Mouse (Mus musculus) adrenal gland, adult 18-20 months (tissue): Measurements from ENCODE around the gene Uxs1. TPM values are rescaled to one million over a fixed set of nuclear protein-coding genes. Genes with fewer than 3 reads are reported as not detected.
A peak's percentile ranks its signal among the peaks of the same experiment; 100 is the strongest.

ENCODE experiments used
- DNase-seq, 2 experiments: peaks; one replicate each; pipeline ENCODE4 v3.0.0; 2021 to 2022; ENCODE audit warnings: low spot score in 2 of 2
- total RNA-seq, 2 experiments: library from RNA; stranded (reverse); gene quantifications; 1 replicate in 1 of 2; 2 replicates in 1 of 2; pipeline ENCODE4 v1.2.3; 2021

The Uxs1 gene
- total RNA-seq, 2 experiments from 2014 or later: 48.0 to 59.3 TPM

DNA sequence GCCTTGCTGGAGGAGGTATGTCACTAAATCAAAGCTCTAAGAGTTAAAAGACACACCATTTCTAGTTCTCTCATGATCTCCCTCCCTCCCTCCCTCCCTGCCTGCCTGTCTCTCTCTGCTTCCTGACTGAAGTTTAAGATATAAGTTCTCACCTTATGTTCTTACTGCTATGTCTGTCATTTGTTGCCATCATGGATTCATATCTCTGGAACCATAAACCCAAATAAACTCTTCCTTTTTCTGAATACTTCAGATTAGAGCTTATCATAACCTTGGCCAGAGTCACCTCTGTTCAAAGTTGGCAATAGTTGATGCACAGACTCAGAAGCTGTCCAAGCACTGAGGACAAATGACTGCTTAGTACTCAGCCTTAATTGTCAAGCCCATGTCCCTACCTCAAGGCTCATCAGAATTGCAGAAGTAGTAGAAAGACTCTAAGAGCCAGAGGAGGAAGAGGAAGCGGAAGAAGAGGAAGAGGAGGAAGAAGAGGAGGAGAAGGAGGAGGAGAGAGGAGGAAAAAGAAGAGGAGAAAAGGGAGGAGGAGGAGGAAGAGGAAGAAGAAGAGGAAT lies 23.6 kb downstream of the Uxs1 start:
- DNase-seq: no peak

GRCm38 (mm10) chr1:43798048-43798447 lies 29.6 kb downstream of the Uxs1 start:
- DNase-seq: no peak

DNA sequence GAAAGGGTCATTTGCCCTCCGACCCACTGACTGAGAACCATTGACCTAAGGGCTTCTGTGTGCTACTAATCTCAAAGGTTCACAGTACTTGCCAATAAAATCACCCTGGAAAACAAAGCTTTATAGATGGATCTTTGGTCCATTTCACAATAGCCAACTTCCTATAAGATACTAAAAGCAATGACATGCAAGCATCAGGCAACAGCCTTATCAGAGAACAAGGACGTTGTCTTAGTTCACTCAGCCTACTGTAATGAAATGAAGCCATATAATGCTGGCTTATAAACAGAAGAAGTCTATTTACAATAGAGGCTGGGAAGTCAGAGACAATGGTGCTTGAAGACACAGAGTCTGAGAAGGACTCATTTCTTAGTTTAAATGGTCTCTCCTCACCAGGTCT lies 37.8 kb downstream of the Uxs1 start:
- DNase-seq: no peak

- no peak for DNase-seq
These were observed 40.9 kb downstream of the Uxs1 start for GRCm38 (mm10) chr1:43786711-43787110.

GRCm38 (mm10) chr1:43785316-43785715 lies 42.3 kb downstream of the Uxs1 start:
- no peak for DNase-seq

- DNase-seq: no peak
These were observed 44.4 kb downstream of the Uxs1 start for GRCm38 (mm10) chr1:43783186-43783585.

DNA sequence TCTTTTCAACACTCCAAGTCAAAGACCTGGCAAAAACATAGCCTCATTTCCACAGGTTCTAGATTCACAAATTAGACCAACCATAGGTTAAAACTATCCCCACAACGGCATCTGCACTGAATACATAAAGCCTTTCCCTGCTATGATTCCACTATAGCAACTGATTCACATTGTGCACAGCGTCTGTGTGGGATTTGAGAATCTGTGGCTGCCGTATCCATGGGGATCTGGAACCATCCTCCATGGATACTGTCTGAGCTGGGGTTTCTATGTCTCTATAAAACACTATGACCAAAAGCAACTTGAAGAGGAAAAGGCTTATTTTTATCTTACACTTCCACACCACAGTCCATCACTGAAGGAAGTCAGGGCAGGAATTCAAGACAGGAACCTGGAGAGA lies 44.9 kb downstream of the Uxs1 start:
- no peak for DNase-seq

DNA sequence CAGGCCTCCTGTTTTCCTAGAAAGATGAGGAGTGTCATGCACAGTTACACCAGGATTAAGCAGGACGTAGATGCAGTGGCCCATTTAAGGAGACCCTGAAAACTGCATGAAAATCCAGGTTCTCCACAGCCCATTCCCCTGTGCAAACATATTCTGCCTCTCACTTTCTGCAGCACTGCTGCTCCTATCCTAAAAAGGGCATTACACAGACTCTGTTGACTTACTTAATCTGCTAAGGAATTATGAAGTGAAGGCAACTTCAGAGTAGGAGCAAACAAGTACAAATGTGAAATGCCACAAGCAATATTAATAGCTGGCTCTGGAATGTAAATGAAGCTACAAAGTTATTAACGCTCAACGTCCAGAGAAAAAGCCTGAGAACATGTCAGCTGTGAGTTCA lies 45.9 kb downstream of the Uxs1 start:
- no peak for DNase-seq

DNA sequence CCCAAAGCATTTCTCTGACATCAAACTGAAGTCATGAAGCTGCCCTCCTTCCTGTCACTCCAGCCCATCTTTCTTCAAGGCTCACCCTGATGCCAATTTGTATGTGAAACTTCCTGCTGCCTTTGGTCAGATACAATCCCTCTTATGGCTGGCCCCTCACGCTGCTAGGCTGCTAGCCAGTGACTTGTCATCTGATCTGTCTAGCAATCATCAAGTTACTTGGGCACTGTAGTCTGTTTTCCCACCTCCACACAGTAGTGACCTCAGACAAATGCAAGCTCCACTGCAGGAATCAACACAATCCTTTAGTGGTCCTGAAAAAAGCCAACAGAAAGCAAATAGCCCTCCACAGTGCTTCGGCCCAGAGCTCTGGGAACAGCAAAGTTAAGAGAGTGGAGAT lies 46.4 kb downstream of the Uxs1 start:
- DNase-seq: no peak

GRCm38 (mm10) chr1:43776106-43776505 lies 51.5 kb downstream of the Uxs1 start:
- DNase-seq: peak; percentile 15 to 27

DNA sequence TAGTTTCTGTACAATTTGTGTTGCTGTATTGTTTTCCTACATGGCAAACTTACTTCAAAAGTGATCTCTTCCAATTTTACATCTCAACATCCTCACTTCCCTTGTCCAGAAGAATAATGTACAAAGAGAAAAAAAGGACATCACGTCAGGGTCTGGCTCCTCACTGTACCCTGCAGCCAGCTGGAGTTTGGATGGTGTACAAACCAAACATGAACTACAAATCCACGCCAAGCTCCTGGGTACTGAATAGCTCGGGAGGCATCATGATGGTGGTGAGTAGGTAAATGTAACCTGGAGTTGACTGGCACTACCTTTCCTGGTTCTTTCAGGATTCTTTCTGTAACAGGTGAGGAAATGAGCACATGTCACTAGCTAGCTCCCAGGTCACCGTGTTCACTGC lies 53.5 kb downstream of the Uxs1 start:
- DNase-seq: no peak

- no peak for DNase-seq
These were observed 54.9 kb downstream of the Uxs1 start for GRCm38 (mm10) chr1:43772694-43773093.

GRCm38 (mm10) chr1:43770032-43770431 lies 57.6 kb downstream of the Uxs1 start:
- DNase-seq: no peak

- no peak for DNase-seq
These were observed 58.3 kb downstream of the Uxs1 start for GRCm38 (mm10) chr1:43769348-43769747.

GRCm38 (mm10) chr1:43768385-43768990 lies 59.1 kb downstream of the Uxs1 start:
- no peak for DNase-seq

DNA sequence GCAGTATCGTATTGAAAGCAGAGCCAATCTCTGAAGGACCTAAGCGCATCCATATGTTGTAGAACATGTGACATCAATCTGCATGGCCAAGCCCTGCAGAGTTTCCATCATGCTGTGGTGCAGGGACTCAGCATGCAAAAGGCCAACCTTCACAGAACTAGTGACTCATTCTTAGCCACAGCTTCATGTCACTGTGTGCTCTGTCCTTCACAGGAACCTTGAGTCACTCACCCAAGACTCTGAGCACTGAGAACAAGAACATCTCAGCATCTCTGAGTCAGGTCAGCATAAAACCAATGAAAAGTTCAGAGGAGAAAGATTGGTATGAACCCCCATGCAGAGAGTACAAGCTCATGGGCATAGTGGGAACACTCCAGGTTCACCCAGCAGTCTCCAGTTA lies 61.3 kb downstream of the Uxs1 start:
- DNase-seq: no peak

- DNase-seq: no peak
These were observed 63.1 kb downstream of the Uxs1 start for GRCm38 (mm10) chr1:43764481-43764880.

DNA sequence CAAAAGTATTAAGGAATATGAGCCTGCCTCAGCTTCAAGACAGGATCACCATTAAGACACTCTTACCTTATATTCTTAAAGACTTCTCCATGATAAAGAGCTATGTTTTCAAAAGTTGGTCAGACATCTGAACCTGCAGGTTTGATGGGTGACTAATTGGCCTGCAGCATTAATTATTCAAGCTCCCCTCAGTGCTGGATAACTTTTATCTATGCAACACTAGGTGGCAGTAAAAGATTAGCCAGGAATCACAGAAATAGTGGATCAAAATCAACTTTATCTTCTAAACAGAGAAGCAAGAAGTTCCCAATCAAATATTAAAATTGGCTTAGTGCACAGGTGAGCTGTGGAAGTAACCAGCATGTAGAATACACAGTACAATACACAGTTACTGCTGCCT lies 67.5 kb downstream of the Uxs1 start:
- no peak for DNase-seq

GRCm38 (mm10) chr1:43754448-43755312 lies 72.9 kb downstream of the Uxs1 start:
- DNase-seq: no peak

DNA sequence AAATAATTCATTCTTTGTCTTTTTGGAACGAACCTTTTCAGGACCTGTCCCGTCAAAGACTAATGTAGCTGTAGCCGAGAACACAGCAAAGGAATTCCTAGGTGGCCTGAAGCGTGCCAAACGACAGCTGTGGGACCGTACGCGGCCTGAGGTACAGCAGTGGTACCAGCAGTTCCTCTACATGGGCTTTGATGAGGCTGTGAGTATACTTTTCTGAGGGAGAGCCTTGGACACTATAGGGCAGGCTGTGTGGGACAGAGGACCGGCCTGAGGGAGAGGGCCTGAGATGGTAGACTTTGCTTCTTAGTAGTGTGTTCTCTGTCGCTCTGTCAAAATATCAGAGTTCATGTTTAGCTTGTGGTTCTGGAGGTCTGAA lies 89.1 kb downstream of the Uxs1 start:
- DNase-seq: no peak

GRCm38 (mm10) chr1:43737812-43738518 lies 89.6 kb downstream of the Uxs1 start:
- DNase-seq: peak; percentile 25 to 28

DNA sequence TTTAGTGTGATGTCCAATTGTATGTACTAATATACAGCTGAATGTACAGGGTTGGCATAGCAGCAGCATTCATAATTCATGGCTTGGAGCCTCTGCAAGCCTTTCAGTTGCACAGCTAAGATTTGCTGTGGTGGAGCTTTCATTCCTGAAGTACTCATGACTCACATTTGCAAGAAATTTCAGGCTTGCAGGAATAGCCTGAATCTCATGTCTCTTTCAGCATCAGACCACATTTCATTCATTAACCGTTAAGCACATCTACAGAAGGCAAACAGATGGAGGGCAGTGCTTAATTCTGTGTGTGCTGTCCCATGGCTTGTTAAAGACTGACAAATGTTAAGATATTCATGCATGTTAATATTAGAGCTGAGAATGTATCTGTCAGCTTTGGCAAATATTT lies 94.9 kb downstream of the Uxs1 start:
- DNase-seq: no peak
